Mouse (Mus musculus) brown adipose tissue, adult 24 weeks (tissue): ENCODE measurements at regions not wholly inside any gene's neighbourhood (a gene's known extent, or its start where the extent isn't known, plus 50 kb on each side); places are given as distances from the start of the nearest gene placed in this dataset.

Experiments used
- H3K27ac ChIP-seq: fragments of 200-500 bp; replicated peaks from 2 replicates; pipeline ENCODE4 v1.5.1; 2012; ENCODE audit warnings: low read depth, mild to moderate bottlenecking, low read length
- H3K4me1 ChIP-seq: fragments of 200-500 bp; 2 replicates; pipeline ENCODE4 v1.6.1; 2012; ENCODE audit warnings: low read length, mixed read lengths; ENCODE audit not compliant: control insufficient read depth, insufficient read depth, insufficient read length
- H3K4me3 ChIP-seq: fragments of 200-500 bp; 2 replicates; pipeline ENCODE4 v1.5.1; 2012; ENCODE audit warnings: low read depth, mild to moderate bottlenecking, low read length, moderate library complexity; ENCODE audit not compliant: insufficient read depth

DNA sequence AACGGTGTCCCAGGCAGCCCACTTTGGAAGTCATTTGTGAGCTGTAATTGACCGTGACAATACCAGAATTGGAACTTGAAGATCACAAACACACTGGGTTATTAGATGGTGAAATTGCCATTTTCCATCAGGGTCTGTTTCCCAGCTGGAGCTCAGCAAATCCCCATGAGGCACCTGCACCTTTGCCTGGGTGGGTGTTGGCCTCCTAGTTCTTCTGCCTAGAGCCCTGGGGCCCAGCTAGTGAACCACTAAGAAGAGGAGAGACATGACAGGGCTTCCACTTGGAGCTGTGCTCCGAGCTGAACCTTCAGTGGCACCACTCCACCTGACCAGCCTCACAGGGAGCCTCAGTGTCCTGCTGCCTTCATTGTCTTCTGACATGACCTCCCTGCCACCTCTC is 273.5 kb upstream of the Chd6 start:
- Histone ChIP-seq H3K4me1 (no peaks in the 10 kb centered on the region), H3K4me3 (no peak overlapping the region), H3K27ac (no peak overlapping the region)

DNA sequence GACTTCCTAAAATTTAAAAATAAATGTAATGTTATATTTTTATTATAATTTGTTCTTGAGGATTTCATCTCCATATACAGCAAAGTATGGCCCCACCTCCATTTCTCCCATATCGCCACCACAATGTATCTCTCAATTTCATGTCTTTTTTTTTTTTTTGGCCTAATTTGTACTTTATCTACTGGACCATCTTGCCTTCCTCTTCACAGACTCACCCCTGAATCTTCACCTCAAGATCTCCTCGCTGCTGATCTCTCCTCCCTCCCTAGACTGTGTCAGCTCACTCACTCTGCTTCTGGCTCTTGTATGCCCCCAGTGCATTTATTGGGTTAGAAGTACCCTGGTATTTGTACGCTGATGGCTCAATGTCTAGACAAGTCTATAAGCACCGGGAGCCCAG is 269.4 kb upstream of the Chd6 start:
- no peak overlapping the region for H3K4me3 ChIP-seq
- H3K27ac ChIP-seq, result no peak overlapping the region
- no peaks in the 10 kb centered on the region for H3K4me1 ChIP-seq

DNA sequence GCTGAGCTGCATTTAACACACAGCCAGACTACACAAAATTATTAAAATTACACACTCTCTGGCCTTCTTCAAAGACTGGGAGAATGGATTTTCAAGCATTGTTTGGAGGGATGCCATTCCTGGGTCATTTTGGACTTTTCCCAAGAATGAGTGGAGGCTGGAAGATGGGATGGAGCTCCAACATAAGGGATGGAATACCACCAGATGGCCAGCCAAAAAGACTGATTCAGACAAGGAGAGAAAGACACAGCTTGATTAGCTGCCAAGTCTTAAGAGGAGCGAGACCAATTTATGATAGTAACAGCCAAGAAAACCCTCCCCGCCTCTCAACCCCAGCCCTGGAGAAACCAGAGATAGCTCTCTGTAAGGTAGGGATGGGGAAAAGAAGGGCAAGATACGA is 253.4 kb upstream of the Chd6 start:
- no peak overlapping the region for H3K4me3 ChIP-seq
- no peaks in the 10 kb centered on the region for H3K4me1 ChIP-seq
- no peak overlapping the region for H3K27ac ChIP-seq

- Histone ChIP-seq H3K4me1 (no peaks in the 10 kb centered on the region), H3K27ac (no peak overlapping the region), H3K4me3 (no peak overlapping the region)
These were observed 240.2 kb upstream of the Chd6 start for GRCm38 (mm10) chr2:161349110-161349509.

- no peak overlapping the region for H3K27ac ChIP-seq
- H3K4me1 ChIP-seq, result no peaks in the 10 kb centered on the region
- no peak overlapping the region for H3K4me3 ChIP-seq
These were observed 235.1 kb upstream of the Chd6 start for GRCm38 (mm10) chr2:161344018-161344417.

DNA sequence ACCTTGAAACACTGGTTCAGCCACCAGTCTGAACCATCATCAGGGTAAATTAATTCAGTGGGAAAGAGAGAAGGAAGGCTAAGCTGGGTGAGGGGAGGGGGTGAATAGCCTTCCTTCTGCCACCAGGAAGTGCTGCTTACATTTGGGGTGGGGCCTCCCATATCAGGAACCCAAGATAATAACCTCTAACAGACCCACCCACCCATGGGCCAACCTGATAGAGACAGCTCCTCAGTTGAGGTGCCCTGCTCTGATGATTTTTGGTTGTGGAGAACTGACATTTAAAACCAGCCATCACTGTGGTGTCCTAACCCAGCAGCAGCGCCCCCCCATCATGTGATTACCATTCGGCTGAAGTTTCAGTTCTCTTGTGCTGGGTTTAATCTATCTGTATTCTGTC is 233.8 kb upstream of the Chd6 start:
- no peak overlapping the region for H3K4me3 ChIP-seq
- no peak overlapping the region for H3K27ac ChIP-seq
- no peaks in the 10 kb centered on the region for H3K4me1 ChIP-seq

- no peaks in the 10 kb centered on the region for H3K4me1 ChIP-seq
- H3K4me3 ChIP-seq, result no peak overlapping the region; the same call in 1 of the 2 replicates
- H3K27ac ChIP-seq, result no peak overlapping the region
These were observed 232.6 kb upstream of the Chd6 start for GRCm38 (mm10) chr2:161341368-161341891.

GRCm38 (mm10) chr2:161340291-161340690 is 231.4 kb upstream of the Chd6 start:
- no peak overlapping the region for H3K4me3 ChIP-seq
- H3K27ac ChIP-seq, result no peak overlapping the region
- H3K4me1 ChIP-seq, result no peaks in the 10 kb centered on the region

GRCm38 (mm10) chr2:161339327-161340001 is 230.6 kb upstream of the Chd6 start:
- Histone ChIP-seq H3K4me1 (no peaks in the 10 kb centered on the region), H3K4me3 (no peak overlapping the region), H3K27ac (no peak overlapping the region)

- Histone ChIP-seq H3K27ac (no peak overlapping the region), H3K4me1 (no peaks in the 10 kb centered on the region)
These were observed 230.1 kb upstream of the Chd6 start for GRCm38 (mm10) chr2:161338953-161339326.

GRCm38 (mm10) chr2:161332653-161333052 is 223.8 kb upstream of the Chd6 start:
- H3K4me1 ChIP-seq, result no peaks in the 10 kb centered on the region
- H3K27ac ChIP-seq, result no peak overlapping the region
- no peak overlapping the region for H3K4me3 ChIP-seq

More at GRCm38 (mm10) chr2:161338953-161339326, 230.1 kb upstream of the Chd6 start:
- H3K4me3 ChIP-seq, result no peak overlapping the region

DNA sequence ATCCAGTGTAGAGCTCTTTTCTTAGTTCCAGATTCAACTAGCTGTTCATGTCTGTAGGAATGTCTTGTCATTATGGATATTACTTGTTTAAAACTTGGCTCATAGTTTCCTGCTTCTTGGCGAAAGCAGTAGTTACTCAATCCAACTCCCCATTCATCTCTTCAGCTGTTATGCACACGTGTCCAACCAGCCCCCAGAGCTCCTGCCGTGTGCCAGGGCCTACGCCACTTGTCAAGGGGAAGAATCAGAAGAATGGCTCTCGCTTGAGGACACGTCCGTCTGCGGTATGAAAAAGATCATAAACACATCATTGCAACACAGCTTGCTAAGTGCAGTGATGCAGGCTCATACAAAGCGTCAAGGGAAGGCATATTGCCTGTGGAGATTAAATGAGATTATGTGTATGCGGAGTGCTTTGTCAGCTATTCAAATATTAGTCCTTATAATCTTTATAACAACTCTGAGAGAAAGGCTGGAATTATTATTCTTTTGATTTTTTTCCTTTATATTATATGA is 223.0 kb upstream of the Chd6 start:
- H3K4me3 ChIP-seq, result no peak overlapping the region
- H3K4me1 ChIP-seq, result no peaks in the 10 kb centered on the region
- no peak overlapping the region for H3K27ac ChIP-seq

- H3K4me3 ChIP-seq, result no peak overlapping the region
- H3K4me1 ChIP-seq, result no peaks in the 10 kb centered on the region
- no peak overlapping the region for H3K27ac ChIP-seq
These were observed 193.9 kb upstream of the Chd6 start for GRCm38 (mm10) chr2:161302796-161303195.

DNA sequence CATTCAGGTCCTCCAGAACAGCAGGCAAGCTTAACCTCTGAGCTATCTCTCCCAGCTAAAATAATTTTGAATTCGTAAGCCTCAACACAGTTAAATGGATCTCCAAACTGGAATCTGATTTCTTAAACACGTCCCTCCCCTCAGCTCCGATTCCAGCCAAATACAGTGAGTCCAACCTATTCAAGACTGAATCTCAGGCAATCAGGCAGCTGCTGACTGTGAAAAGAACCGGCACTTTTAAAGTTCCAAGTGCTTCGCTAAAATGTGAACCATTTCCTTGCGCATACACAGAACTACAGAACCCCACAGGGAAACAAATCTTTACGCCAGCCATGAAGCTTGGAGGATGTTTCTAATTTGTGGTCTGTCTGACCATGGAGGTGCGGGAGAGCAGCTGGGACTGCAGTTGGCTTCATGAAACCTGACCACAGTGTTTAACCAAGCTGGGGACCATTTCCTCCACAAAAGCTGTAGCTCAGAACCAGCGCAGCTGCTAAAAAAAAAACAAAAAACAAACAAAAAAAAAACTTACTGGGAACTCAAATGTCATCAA is 160.1 kb upstream of the Chd6 start:
- H3K27ac ChIP-seq, result no peak overlapping the region
- no peaks in the 10 kb centered on the region for H3K4me1 ChIP-seq
- no peak overlapping the region for H3K4me3 ChIP-seq

GRCm38 (mm10) chr2:161266476-161266875 is 157.6 kb upstream of the Chd6 start:
- no peak overlapping the region for H3K4me3 ChIP-seq
- no peak overlapping the region for H3K27ac ChIP-seq
- no peaks in the 10 kb centered on the region for H3K4me1 ChIP-seq

GRCm38 (mm10) chr2:161265211-161265610 is 156.3 kb upstream of the Chd6 start:
- Histone ChIP-seq H3K27ac (no peak overlapping the region), H3K4me3 (no peak overlapping the region), H3K4me1 (no peaks in the 10 kb centered on the region)
